Comparison of ENCODE assay signal across 15 mouse cellular contexts in the genomic region with DNA sequence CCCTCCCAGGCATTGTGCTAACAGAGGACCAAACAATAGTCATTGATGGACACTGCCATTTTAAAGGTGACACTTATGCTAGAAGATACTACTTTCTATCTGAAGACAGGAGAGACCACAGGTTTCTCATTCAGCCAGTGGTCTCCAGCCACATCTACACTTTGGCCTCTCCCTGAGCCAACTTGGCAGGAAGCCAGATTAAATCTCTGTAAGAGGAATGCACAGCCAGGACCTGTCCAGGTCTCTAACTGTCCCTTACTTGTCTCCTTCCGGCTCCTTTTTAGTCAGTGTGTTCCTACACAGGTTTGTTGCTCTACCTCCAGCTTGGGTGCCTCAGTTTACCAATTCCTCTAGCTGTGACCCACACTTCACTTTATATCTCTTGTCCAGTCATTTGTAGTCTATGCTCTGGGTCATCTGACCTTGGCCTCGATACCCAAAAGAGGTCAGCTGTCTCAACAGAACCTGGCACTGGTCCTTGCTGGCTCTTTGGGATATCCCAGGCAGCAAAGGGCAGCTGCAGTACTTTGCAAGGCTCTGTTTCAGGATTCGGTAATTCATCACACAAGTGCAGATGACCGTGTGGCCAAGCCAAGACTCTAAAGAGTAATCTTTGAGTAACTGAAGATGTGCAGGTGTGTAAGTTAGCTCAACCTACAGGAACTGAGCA.
"Had no signal": no experiment of that assay in that cellular context is flagged by ENCODE, and none has a peak within 500 bp of the region (broad histone marks: within the 10 kb centered on the region; RNA-seq: fewer than 3 reads in every experiment).

No protein-coding gene starts in this region.

- H3K9ac ChIP-seq: intestine, embryonic 15.5 days; limb, embryonic 12.5 days; liver, embryonic 15.5 days; midbrain, embryonic 12.5 days; neural tube, embryonic 13.5 days had no signal

- H3K4me2 ChIP-seq: intestine, embryonic 15.5 days; limb, embryonic 12.5 days; liver, embryonic 15.5 days; midbrain, embryonic 12.5 days; neural tube, embryonic 13.5 days had no signal

- H3K4me3 ChIP-seq: intestine, embryonic 15.5 days; limb, embryonic 12.5 days; liver, embryonic 15.5 days; megakaryocyte, embryonic 14.5 days; midbrain, embryonic 12.5 days; neural tube, embryonic 13.5 days had no signal

- H3K9me3 ChIP-seq: intestine, embryonic 15.5 days; limb, embryonic 12.5 days; liver, embryonic 15.5 days; megakaryocyte, embryonic 14.5 days; midbrain, embryonic 12.5 days; neural tube, embryonic 13.5 days had no signal

- H3K27me3 ChIP-seq: intestine, embryonic 15.5 days; limb, embryonic 12.5 days; liver, embryonic 15.5 days; midbrain, embryonic 12.5 days; neural tube, embryonic 13.5 days had no signal

- DNase-seq: liver; lung, adult 2 months; right cerebral cortex, adult 18-20 months; right cerebral cortex, postnatal 25 days; thymus, adult 18-20 months; thymus, postnatal 14 days had no signal

- H3K36me3 ChIP-seq: intestine, embryonic 15.5 days; limb, embryonic 12.5 days; liver, embryonic 15.5 days; midbrain, embryonic 12.5 days; neural tube, embryonic 13.5 days had no signal

- H3K27ac ChIP-seq: intestine, embryonic 15.5 days; limb, embryonic 12.5 days; liver, embryonic 15.5 days; macrophage; midbrain, embryonic 12.5 days; neural tube, embryonic 13.5 days had no signal

- H3K4me1 ChIP-seq: limb, embryonic 12.5 days; liver, embryonic 15.5 days; midbrain, embryonic 12.5 days had no signal

- ATAC-seq: intestine, embryonic 15.5 days; lung, postnatal 0 days; midbrain, embryonic 16.5 days had no signal
